Mouse (Mus musculus) embryonic facial prominence, embryonic 14.5 days (tissue): ENCODE data around the gene Mtcl1. TPM values are rescaled to one million over a fixed set of nuclear protein-coding genes. Genes with fewer than 3 reads are reported as not detected.

Experiments used
- ATAC-seq: fragments of 200-750 bp; cut with Nextera tagmentation; 2 replicates; pipeline ENCODE4 v1.8.0; 2017; ENCODE audit warnings: low read depth, moderate number of reproducible peaks, moderate TSS enrichment
- DNase-seq: peaks from one replicate; pipeline ENCODE4 v3.0.0-alpha.2; 2015; ENCODE audit warnings: low spot score
- H3K27ac ChIP-seq: fragments of 300-500 bp; sonication (generic); replicated peaks from 2 replicates; pipeline ENCODE4 v1.5.1; 2014; ENCODE audit warnings: low read depth, mild to moderate bottlenecking, low read length, moderate library complexity
- H3K27me3 ChIP-seq: fragments of 300-500 bp; sonication (generic); replicated peaks from 2 replicates; pipeline ENCODE4 v1.6.1; 2014; ENCODE audit warnings: low read length; ENCODE audit not compliant: control insufficient read depth, insufficient read depth
- H3K36me3 ChIP-seq: fragments of 300-500 bp; sonication (generic); 2 replicates; pipeline ENCODE4 v1.6.1; 2014; ENCODE audit warnings: low read length, mixed read lengths; ENCODE audit not compliant: control insufficient read depth, insufficient read depth
- H3K4me1 ChIP-seq: fragments of 300-500 bp; sonication (generic); 2 replicates; pipeline ENCODE4 v1.6.1; 2014; ENCODE audit warnings: antibody characterized with exemption, low read length; ENCODE audit not compliant: control insufficient read depth, insufficient read depth
- H3K4me2 ChIP-seq: fragments of 300-500 bp; sonication (generic); 2 replicates; pipeline ENCODE4 v1.6.1; 2014; ENCODE audit warnings: low read depth, mild to moderate bottlenecking, low read length, moderate library complexity, mixed read lengths
- H3K4me3 ChIP-seq: fragments of 300-500 bp; sonication (generic); 2 replicates; pipeline ENCODE4 v1.5.1; 2014; ENCODE audit warnings: low read depth, mild to moderate bottlenecking, low read length
- H3K9ac ChIP-seq: fragments of 300-500 bp; sonication (generic); 2 replicates; pipeline ENCODE4 v1.6.1; 2014; ENCODE audit warnings: low read depth, mild to moderate bottlenecking, low read length, moderate library complexity, mixed read lengths
- H3K9me3 ChIP-seq: fragments of 300-500 bp; sonication (generic); 2 replicates; pipeline ENCODE4 v1.6.1; 2016; ENCODE audit warnings: low read length; ENCODE audit not compliant: control insufficient read depth
- WGBS: fragments of 180-500 bp; shearing (Covaris S2); extraction: QIAGEN DNeasy Blood & Tissue Kit; methylation state at CpG from one replicate; pipeline ENCODE4 v1.1.7; 2014; 5-methylcytosine and 5-hydroxymethylcytosine counted together
- polyA plus RNA-seq: library from polyadenylated mRNA; unstranded; fragments of >200 nt; fragmentation: Nextera tagmentation; extraction: Ambion mirVana; gene quantifications from 2 replicates; pipeline ENCODE4 v1.2.1, GENCODE M21; 2014

Gene Mtcl1
- polyA plus RNA-seq, 1 experiment from 2014 or later, result 8.8 TPM

DNA sequence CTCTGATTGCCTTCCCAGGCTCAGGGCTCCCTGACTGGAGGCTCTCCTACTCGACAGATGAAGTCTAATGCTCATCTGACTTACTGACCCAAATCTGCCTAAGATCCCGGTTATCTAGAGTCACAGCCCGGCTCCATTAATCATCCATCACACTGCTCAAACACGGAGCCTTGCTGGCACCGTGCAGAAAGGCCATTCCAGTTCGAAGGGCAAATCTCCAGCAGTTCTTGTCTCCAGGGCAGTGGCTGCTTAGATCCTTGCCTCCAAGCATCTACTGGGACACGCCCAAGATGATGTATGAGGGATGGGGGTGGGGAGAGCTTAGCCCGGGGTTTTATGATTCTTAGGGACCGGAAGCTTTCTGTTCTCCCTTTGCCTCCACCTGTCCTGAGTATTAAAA is 55.0 kb downstream of the Mtcl1 start:
- H3K4me2 ChIP-seq, result no peak overlapping the region
- H3K4me3 ChIP-seq, result no peak overlapping the region
- no peak overlapping the region for H3K9ac ChIP-seq
- WGBS, result 60% methylated on average over 9 of the region's 9 CpGs
- ATAC-seq, result no peak
- H3K27me3 ChIP-seq, result no peaks in the 10 kb centered on the region
- H3K4me1 ChIP-seq, result no peaks in the 10 kb centered on the region
- no peaks in the 10 kb centered on the region for H3K9me3 ChIP-seq
- H3K27ac ChIP-seq, result no peak overlapping the region
- H3K36me3 ChIP-seq, result no peaks in the 10 kb centered on the region
- no peak for DNase-seq

DNA sequence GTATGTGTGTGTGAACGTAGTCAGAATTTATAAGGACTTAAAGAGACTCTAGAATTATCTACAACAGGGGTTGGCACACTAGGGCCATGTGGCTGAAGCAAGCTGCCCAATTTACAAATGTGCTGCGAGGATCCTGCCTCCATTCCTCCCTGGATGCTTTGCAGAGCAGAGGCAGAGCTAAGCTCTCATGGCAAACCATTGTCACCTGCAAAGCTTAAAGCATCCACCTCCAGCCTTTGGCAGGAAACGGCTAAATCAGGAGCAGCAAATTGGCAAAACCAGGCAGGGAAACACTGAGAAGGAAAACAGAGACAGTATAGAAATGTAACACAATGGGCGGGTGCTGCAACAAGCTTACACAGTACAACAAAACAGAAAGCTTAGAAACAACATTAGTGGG is 61.2 kb downstream of the Mtcl1 start:
- Histone ChIP-seq H3K9me3 (no peaks in the 10 kb centered on the region), H3K27me3 (no peaks in the 10 kb centered on the region), H3K4me1 (no peaks in the 10 kb centered on the region), H3K27ac (no peak overlapping the region), H3K4me2 (no peak overlapping the region), H3K4me3 (no peak overlapping the region), H3K36me3 (no peaks in the 10 kb centered on the region), H3K9ac (no peak overlapping the region)
- DNase-seq (no peak), ATAC-seq (no peak)
- WGBS, result 76% methylated on average over 4 of the region's 4 CpGs

DNA sequence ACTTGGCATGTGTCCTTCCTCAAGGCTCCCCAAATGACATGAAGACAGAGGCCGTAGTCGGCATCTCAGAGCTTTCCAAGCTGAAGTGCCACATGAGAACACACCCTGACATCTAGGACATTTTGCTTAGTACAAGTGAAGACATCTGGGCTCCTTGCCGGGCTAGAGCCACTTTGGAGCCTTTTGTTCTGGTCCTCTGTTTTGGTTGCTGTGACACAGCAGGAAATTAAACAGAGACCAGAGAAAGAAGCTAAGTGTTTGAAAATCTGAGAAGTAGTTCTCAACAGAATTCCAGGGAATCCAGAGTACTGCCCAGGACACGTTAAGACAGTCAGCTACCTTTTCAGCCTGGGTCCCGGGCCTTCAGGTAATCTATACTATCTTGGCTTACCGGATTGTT is 68.2 kb downstream of the Mtcl1 start:
- Histone ChIP-seq H3K4me3 (no peak overlapping the region), H3K4me2 (no peak overlapping the region), H3K36me3 (no peaks in the 10 kb centered on the region), H3K27me3 (no peaks in the 10 kb centered on the region), H3K4me1 (no peaks in the 10 kb centered on the region), H3K9ac (no peak overlapping the region), H3K9me3 (no peaks in the 10 kb centered on the region), H3K27ac (no peak overlapping the region)
- no peak for ATAC-seq
- DNase-seq, result no peak
- WGBS, result 73% methylated on average over 6 of the region's 6 CpGs

DNA sequence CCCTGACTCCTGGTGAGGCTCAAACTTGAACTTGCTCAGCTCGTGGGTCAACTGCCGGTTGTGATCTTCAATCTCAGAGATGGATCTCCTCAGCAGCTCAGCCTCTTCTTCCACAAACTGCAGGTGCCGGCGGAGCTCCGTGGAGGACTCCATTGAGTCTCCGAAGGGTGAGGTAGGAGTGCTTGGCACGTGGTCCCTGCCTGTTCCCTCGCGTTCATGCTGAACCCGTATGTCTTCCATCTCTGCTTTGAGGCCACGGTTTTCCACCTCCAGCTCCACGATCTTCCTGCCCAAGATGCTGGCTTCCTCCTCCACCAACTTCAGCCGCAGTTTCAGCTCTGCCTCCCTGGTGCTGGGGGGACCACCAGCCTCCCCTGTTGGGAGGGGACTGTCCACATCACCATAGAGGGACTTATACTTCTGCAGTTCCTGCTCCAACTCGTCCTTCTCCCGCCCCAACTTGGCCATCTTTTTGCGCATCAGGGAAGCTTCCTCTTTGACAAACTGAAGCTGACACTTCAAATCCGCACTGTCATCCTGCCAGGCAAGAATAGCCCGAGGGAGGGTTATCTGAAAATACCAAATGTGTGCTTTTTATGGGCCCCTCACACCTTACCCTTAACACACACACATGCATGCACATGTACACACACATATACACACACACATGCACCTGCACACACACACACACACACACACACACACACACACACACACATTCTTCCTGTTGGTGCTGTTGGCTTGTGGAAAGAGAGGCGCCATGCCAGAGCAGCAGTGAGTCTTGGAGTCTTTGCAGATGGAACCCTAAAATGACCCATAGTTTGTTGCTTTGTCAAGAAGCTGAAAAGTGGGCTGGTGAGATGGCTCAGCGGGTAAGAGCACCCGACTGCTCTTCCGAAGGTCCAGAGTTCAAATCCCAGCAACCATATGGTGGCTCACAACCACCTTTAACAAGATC is 69.4 kb downstream of the Mtcl1 start:
- Histone ChIP-seq H3K4me1 (peaks cover 3% of the 10 kb centered on the region; the same call in 1 of the 2 replicates), H3K27me3 (no peaks in the 10 kb centered on the region), H3K9me3 (no peaks in the 10 kb centered on the region), H3K4me2 (no peak overlapping the region), H3K36me3 (no peaks in the 10 kb centered on the region), H3K9ac (no peak overlapping the region), H3K27ac (no peak overlapping the region), H3K4me3 (no peak overlapping the region)
- no peak for DNase-seq
- no peak for ATAC-seq
- 94% methylated on average over 22 of the region's 22 CpGs for WGBS

DNA sequence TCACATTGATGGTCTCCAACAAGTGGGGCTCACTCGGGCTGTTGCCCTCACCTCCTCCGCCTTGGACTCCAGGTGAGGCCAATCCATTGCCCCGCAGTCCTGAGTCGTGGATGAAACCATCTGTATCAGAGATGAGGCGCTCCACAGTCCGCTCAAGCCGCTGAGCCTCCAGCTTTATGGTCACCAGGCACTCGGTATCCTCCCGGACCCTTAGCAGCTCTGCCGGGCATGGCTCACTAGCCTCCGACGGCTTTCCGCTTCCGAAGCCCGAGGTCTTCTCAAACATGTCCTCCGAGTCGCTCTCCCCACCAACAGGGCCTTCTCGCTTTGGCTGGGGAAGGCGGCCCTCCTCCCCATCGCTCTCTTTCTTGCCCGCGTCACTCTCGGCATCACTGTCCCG is 70.2 kb downstream of the Mtcl1 start:
- no peaks in the 10 kb centered on the region for H3K9me3 ChIP-seq
- no peaks in the 10 kb centered on the region for H3K27me3 ChIP-seq
- H3K4me1 ChIP-seq, result peaks cover 10% of the 10 kb centered on the region; the same call in 1 of the 2 replicates
- no peak for ATAC-seq
- DNase-seq, result no peak
- H3K27ac ChIP-seq, result no peak overlapping the region
- H3K4me2 ChIP-seq, result no peak overlapping the region
- 96% methylated on average over 24 of the region's 24 CpGs for WGBS
- H3K9ac ChIP-seq, result no peak overlapping the region
- H3K36me3 ChIP-seq, result no peaks in the 10 kb centered on the region
- H3K4me3 ChIP-seq, result no peak overlapping the region

DNA sequence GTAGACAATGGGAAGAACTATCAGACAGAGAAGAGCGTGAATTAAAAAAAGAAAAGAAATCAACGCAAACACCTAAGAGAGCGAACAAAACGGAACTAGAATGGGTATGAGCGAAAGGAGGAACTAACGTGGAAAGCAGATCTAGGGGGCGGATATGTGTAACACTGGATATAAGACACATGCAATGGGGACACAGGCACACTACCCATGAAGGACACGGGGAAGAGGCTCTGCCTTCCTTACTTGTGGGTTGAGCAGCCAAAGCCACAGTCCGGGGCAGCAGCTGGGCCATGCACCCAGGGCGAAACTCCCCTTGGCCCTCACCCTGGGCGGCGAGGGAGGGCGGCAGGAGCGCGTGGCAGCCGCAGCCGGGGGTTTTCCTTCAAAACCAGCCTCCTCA is 71.4 kb downstream of the Mtcl1 start:
- no peak overlapping the region for H3K4me3 ChIP-seq
- DNase-seq (no peak), ATAC-seq (no peak)
- H3K27ac ChIP-seq, result no peak overlapping the region
- WGBS, result 92% methylated on average over 17 of the region's 17 CpGs
- H3K36me3 ChIP-seq, result no peaks in the 10 kb centered on the region
- no peak overlapping the region for H3K4me2 ChIP-seq
- no peaks in the 10 kb centered on the region for H3K9me3 ChIP-seq
- peaks cover 10% of the 10 kb centered on the region; the same call in 1 of the 2 replicates for H3K4me1 ChIP-seq
- no peaks in the 10 kb centered on the region for H3K27me3 ChIP-seq
- H3K9ac ChIP-seq, result no peak overlapping the region

DNA sequence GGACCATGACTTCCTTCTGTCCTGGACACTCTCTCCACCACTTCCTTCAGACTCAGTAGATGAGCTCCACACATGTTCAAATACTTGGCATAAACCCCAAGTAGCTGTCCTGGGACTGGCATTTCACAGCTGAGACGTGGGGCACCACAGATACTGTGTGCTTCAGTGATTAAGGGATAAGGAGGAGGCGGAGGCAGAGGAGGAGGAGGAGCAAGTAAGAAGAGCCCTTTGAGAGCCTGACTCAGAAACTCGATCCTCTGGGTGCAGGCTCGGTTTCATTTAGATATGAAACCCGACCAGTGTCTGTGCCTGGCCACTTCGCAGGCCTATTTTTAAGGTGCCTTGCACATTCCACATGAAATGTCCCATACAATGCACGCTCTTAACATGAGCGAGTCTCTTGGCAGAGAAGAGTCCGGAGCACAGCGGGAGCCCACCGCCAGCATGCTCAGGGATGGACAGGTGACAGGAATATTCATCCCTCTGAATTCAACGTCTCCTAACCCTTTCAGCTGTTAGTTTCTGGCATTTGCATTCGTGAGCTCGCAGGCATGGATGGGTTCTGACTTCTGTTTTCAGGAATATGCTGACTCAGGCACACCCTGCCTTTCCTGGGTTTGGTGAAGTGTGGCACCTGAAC is 74.8 kb downstream of the Mtcl1 start:
- DNase-seq, result peak; percentile 77
- no peak overlapping the region for H3K9ac ChIP-seq
- peaks cover 10% of the 10 kb centered on the region; the same call in 1 of the 2 replicates for H3K4me1 ChIP-seq
- no peaks in the 10 kb centered on the region for H3K9me3 ChIP-seq
- no peaks in the 10 kb centered on the region for H3K36me3 ChIP-seq
- no peak overlapping the region for H3K27ac ChIP-seq
- ATAC-seq, result peak; percentile 78
- no peak overlapping the region for H3K4me2 ChIP-seq
- H3K27me3 ChIP-seq, result no peaks in the 10 kb centered on the region
- H3K4me3 ChIP-seq, result no peak overlapping the region
- WGBS, result 47% methylated on average over 14 of the region's 14 CpGs

DNA sequence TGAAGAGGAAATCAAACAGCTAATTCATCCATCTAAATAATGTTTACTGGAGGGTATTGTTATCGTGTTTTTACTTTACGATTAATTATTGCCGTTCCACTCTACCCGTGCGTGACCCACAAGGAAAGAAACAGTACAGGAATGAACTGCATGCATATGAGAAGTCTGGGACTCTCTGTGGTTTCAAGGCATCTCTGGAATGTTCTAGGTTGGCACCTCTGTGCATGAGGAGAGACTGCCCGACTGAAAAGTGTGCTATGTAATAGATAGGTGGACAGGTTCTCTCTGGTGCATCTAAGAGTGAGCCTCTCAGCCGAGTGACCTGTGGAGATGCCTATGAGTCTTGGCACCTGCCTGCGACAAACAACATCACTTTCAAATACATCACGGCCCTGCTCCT is 78.7 kb downstream of the Mtcl1 start:
- Histone ChIP-seq H3K27me3 (no peaks in the 10 kb centered on the region), H3K9me3 (no peaks in the 10 kb centered on the region), H3K4me3 (no peak overlapping the region), H3K9ac (no peak overlapping the region), H3K36me3 (no peaks in the 10 kb centered on the region), H3K27ac (no peak overlapping the region), H3K4me2 (no peak overlapping the region), H3K4me1 (peaks cover 10% of the 10 kb centered on the region; the same call in 1 of the 2 replicates)
- 76% methylated on average over 9 of the region's 9 CpGs for WGBS
- ATAC-seq (no peak), DNase-seq (no peak)
